Mouse (Mus musculus): Measurements from ENCODE around the gene Ccdc63. TPM values are rescaled to one million over a fixed set of nuclear protein-coding genes. Genes with fewer than 3 reads are reported as not detected.

Ccdc63 gene
- total RNA-seq, 4 experiments from 2014 or later: 0.22 TPM; not detected in 3

DNA sequence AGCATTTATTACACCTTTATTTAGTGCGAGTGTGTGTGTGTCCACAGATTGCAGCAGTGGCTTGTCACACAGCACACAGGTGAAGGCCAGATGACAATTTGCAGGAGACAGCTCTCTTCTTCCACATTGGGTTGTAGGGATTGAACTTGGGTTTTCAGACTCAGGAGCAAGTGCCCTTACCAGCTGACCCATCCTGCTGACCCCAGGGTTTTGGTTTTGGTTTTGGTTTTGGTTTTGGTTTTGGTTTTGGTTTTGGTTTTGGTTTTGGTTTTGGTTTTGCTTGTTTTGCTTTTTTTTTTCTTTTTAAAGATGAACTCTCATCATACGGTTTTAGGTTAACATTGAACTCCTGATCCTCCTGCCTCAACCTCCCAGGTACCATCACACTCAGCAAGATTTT lies 57.3 kb downstream of the Ccdc63 start:
- no peak for DNase-seq

DNA sequence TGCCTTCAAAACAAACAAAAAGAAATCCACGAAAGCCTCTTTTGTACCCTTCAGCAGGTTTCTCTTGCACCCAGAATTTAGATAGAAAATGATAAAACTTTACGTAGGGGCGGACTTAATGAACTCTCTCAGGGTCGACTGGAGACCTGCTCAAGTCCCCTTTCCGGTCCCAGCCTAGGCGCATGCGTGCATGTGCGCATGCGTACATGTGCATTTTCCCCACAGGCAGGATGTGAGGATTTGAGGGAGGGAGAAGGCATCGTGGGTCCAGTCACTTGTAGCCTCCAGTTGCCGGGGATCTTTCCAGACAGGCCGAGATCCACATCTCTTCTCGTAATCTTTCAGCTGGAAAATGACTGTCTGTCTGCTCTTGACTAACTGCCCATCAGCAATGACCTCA lies 59.2 kb downstream of the Ccdc63 start:
- no peak for DNase-seq

DNA sequence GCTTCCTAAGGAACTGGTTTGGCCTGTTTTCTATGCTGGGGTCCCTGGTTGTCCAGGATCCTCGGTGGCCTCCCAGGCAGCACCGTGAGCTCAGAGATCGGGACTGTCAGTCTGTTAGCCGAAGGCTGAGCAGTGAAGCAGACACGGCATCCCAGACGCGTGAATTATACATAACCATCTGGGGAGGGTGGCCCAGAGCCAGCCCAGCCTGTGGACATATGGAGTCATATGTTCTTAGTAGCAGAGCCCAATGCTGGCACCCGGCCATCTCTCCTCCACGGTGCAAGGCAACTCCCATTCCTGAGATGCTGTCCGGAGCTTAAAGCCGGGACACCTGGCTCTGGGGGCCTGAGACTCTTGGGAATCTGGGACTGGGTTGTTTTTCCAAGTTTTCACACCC lies 59.7 kb downstream of the Ccdc63 start:
- DNase-seq: no peak

DNA sequence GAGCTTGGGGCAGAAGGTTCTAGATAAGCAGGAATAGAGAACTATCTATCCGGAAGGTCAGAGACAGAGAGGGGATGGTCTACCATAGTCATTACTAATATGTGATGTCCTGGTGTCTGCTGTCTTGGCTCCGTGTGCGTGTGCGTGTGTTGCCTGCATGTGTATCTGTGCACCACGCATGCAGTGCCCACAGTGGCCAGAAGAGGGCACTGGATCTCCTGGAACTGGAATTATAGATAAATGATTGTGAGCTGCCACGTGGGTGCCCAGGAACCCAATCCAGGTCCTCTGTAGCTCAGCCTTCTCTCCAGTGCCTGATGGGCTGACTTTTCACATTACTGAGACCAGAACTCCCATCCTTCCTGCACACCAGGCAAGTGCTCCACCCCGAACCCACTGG lies 60.8 kb downstream of the Ccdc63 start:
- no peak for DNase-seq

DNA sequence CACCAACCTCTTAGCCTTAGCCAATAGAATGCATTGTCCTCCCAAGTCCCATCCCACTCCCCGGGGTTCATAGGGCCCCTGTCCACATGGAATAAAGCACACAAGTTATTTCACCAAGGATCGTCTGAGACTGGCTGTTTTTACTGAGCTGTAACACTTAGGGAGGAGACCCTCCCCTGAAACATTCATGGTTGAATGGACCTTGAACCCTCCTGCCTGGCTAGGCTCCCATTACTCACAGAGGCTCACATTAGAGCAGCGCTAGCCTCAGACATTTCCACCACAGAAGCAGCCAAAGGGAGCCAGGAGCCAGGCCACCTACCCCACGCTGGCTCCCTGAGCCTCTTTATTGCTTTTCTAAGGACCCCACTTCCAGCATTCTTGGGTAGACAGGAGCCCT lies 63.4 kb downstream of the Ccdc63 start:
- DNase-seq: no peak

DNA sequence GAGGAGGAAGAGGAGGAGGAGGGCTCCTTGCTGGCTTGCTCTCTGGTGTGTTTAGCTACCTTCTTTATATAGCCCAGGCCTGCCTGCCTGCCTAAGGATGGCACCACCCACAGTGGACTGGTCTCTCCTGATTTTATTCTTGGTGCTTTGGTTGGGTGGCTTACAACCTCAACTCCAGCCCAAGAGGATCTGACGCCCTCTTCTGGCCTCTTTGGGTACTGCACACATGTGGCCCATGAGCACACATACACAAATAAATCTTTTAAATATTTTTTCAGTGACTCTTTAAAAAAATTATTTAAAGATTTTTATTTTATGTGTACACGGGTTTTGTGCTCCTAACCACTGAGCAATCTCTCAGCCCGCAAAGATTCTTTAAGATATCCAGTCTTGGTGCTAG lies 64.9 kb downstream of the Ccdc63 start:
- no peak for DNase-seq

DNA sequence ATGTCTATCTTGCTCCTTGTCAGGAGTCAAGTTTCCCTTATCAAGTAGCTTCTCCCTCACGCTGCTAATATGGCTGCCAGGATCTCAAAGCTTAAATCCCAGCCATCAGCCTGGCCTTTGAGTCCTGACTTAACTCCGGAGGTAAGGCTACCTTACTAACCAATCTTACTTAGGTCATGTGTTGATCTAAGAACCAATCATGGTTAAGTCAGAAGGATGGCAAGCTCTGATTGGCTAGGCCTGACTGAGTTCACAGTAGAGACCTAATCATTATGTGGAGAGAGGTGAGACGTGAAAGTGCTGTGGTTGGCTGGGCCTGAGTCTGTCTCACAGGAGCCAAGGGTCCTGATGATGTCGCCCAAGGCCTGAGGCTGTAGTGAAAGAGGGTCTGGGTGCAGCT lies 68.6 kb downstream of the Ccdc63 start:
- DNase-seq: no peak

DNA sequence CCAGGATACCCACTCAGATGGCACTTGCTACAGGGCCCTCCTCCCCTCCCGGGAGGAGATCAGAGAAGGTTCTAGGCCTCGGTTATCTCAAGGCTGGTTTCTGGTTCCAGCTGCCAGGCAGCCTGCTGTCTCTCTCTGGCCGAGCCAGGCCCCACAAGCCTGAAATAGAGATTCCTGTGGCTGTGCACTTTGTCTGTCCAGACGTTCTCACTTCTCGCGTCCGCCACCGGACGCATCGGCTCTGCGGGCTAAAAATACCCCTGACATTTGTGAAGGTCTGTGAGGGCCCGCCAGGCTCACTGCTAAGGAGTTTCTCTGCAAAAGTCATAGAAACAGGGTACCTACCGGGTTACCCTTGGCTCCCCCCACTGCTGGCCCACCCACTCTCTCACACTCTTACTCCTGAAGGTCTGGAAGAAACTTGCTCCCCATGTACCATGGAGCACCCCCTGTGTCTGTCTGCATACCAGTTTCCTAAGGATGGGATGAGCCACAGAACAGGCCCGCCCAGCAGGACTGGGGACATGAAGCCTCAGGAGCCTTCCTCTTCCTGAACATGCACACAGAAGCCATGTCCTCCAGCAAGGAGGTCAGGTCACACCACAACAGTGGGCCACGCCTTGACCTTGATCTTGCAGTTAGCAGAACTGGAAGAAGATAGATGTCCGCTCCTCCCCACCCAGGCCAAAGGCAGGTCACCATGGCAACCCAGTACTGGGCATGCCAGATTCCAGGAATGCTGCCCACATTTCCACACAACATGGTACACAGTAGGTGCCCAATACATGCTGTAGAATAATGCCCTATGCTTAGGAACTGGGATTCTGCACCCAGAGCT lies 69.4 kb downstream of the Ccdc63 start:
- peak; percentile 58 for DNase-seq

DNA sequence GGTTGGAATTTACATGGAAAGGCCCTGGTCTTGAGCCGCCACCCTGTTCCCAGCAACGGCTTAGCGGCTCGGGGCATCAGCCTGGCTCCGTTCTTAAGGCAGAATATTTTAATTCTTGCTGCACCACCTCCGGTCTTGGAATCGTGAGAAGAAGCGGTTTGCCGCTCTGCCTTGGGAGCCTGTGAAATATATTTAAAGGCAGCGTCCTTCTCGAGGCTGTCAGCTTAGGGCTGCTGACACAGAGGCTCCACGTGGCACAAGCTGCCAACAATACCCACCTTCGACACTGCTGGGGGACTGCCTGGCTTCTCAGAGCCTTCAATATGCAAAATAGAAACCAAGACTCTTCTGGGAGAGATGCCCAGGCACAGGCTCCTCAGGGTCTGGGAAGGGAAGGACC lies 72.1 kb downstream of the Ccdc63 start:
- DNase-seq: no peak

DNA sequence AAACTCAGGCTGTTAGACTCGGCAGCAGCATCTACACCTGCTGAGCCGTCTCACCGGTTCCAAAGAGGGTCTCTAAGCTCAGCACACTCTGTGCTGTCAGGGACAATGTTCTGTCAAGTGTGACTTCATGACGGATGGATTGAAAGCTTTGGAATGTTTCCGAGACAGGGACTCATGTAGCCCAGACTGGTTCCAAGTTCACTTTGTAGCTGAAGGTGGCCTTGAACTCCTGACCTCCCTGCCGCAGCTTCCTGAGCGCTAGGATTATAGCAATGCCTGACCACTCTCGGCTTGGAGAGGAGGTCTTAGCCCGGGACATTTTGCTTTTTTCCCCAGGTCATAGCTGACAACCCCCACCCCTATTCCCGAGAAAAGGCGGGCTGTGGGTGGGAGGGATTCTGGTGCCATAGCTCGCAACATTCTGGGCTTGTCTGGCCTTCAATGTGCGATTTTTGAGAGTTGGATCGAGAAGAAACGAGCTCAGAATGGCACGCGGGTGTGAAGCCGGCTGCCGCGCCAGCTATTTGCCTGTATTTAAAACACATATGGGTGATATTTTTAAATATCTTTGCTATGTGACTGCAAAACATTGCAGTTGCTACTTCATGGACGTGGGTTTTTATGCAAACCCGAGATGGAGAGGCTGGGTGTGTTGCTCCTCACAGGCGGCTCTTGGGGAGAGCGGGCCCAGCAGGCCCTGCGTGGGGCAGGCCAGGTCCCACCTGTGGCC lies 77.3 kb downstream of the Ccdc63 start:
- no peak for DNase-seq

DNA sequence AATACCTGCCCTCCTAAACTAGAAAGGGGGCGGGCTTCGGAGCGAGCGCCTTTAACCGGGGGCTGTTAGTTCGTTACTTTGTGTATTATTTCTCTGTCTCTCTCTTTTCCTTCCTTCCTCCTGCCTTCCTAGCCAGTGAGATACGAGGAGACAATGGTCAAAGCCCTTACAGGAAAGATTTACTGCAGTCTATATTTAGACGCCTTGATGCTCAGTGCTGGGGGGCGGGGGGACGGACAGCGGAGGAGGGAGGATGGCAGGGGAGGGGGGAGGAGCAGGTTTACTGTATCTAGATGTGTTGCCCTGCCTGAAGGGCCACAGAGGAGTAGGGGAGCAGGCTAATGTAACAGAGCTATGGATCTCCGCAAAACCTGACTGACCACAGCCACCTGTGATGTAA lies 78.1 kb downstream of the Ccdc63 start:
- DNase-seq: no peak

DNA sequence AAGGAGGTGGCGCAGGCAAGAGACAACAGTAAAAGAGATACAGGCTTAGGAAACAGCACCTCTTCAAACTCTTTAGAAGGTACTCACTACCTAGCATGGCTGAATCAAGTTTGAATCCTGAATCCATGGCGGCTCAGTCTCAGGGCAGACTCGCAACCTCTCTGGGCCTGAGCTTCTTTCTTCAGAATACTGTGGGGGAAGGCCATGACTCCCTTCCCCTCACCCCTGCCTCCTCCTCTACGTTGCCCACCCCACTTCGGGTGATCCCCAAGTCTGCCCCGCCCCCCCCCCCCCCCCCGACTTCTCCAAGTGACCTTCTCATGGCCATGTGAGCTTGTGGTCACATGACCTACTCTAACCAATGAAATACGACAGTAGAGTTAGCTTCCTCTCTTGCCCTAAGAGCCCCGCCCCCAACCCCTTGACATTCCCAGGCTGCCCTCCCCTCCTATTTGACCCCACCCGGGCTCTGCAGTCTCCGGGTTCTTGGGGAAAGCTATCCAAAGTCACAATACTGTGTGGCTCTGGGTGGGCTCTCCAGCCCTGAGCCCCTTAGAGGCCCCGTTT lies 79.8 kb downstream of the Ccdc63 start:
- DNase-seq: no peak

DNA sequence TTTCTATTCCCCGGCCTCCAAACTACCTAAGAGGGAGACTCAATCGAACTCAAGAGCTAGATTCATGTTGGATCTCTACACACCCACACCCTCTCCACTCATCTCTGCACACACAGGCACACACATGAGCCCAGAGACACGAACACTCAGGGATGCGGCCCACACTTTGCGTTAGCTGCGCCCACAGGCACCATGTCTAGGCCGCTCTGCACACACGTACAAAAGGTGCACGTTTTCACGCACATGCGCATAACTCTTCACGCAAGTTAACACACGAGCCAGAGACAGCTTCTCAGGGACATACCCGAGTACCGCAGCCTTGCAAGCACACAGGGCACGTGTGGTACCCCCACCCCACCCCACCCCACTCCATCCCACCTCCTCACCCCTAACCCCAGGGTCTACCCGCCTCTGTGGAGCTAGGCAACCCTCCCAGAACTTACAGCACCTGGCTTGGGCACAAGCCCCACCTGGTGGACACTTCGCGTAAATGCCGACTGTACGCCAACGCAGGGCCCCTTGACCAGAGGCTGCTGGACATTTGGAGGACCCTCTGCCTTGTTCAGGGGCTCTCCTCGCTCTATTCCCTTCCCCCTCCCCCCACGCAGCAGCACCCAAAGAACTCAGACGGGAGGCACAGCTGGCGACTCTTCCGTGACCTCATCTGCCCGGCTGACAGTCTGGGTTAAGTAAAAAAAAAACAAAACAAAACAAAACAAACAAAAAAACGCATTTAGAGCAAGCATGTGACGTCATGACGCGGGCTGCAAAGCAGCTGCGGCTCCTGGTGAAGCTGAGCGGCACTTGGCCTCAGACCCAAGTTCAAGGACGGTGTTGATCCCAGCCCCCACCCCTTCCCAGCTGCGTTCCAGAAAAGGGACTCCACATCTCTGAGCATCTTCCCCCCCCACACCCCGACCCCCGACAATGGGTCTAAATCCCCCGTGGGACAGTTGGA lies 81.3 kb downstream of the Ccdc63 start:
- no peak for DNase-seq

Other genes with a start within 250 kb of the Ccdc63 start
- gene Cux2, start 90.7 kb downstream of the Ccdc63 start, total RNA-seq (2022): 10 to 100 TPM; 25.7 to 41.7 (median 33.2) TPM
- not detected for gene Myl2, start 39.9 kb downstream of the Ccdc63 start, total RNA-seq (2022)
- gene Ppp1cc, start 17.5 kb upstream of the Ccdc63 start, total RNA-seq (2022): 100 to 1,000 TPM; 122 to 226 (median 188) TPM
- gene Hvcn1, start 66.0 kb upstream of the Ccdc63 start, total RNA-seq (2022): 1 to 10 TPM; 1.8 to 8.0 (median 4.2) TPM
- 10 to 100 TPM; 14.8 to 34.9 (median 23.1) TPM for gene Tctn1, start 123.6 kb upstream of the Ccdc63 start, total RNA-seq (2022)
- gene Pptc7, start 143.5 kb upstream of the Ccdc63 start, total RNA-seq (2022): 10 to 100 TPM; 65.9 to 69.7 (median 68.8) TPM
- gene Rad9b, start 213.4 kb upstream of the Ccdc63 start, total RNA-seq (2022): 1 to 10 TPM; 2.4 to 5.4 (median 4.5) TPM
- gene Vps29, start 213.5 kb upstream of the Ccdc63 start, total RNA-seq (2022): 100 to 1,000 TPM; 147 to 170 (median 156) TPM
- gene Gpn3, start 231.1 kb upstream of the Ccdc63 start, total RNA-seq (2022): 10 to 100 TPM; 31.5 to 38.5 (median 35.0) TPM
- 10 to 100 TPM; 31.1 to 45.8 (median 38.8) TPM for gene Fam216a, start 231.5 kb upstream of the Ccdc63 start, total RNA-seq (2022)